Mouse (Mus musculus) stomach, embryonic 14.5 days (tissue): Measurements from ENCODE around the gene Enpp6. TPM values are rescaled to one million over a fixed set of nuclear protein-coding genes. Genes with fewer than 3 reads are reported as not detected.

Source experiments
- ATAC-seq: fragments of 200-750 bp; cut with Nextera tagmentation; 2 replicates; pipeline ENCODE4 v1.8.0; 2017; ENCODE audit warnings: low read depth, moderate TSS enrichment; ENCODE audit not compliant: insufficient number of reproducible peaks, insufficient read depth, low FRiP score
- H3K27ac ChIP-seq: fragments of 300-500 bp; sonication (generic); 2 replicates; pipeline ENCODE4 v1.5.1; 2014; ENCODE audit warnings: mild to moderate bottlenecking, low read length, moderate library complexity, mixed read lengths
- H3K27me3 ChIP-seq: fragments of 300-500 bp; sonication (generic); 2 replicates; pipeline ENCODE4 v1.6.1; 2014; ENCODE audit warnings: low read length, control low read depth, mixed read lengths; ENCODE audit not compliant: control insufficient read depth, insufficient read depth
- H3K36me3 ChIP-seq: fragments of 300-500 bp; sonication (generic); 2 replicates; pipeline ENCODE4 v1.6.1; 2014; ENCODE audit warnings: mild to moderate bottlenecking, control low read depth, low read length, moderate library complexity, mixed read lengths; ENCODE audit not compliant: control insufficient read depth, insufficient read depth
- H3K4me1 ChIP-seq: fragments of 300-500 bp; sonication (generic); 2 replicates; pipeline ENCODE4 v1.6.1; 2014; ENCODE audit warnings: low read length, control low read depth, mixed read lengths; ENCODE audit not compliant: control insufficient read depth, insufficient read depth
- H3K4me2 ChIP-seq: fragments of 300-500 bp; sonication (generic); replicated peaks from 2 replicates; pipeline ENCODE4 v1.6.1; 2014; ENCODE audit warnings: low read depth, low read length, control low read depth
- H3K4me3 ChIP-seq: fragments of 300-500 bp; sonication (generic); 2 replicates; pipeline ENCODE4 v1.5.1; 2014; ENCODE audit warnings: low read depth, low read length, control low read depth
- H3K9ac ChIP-seq: fragments of 300-500 bp; sonication (generic); replicated peaks from 2 replicates; pipeline ENCODE4 v1.6.1; 2014; ENCODE audit warnings: low read depth, mild to moderate bottlenecking, control low read depth, low read length, moderate library complexity, mixed read lengths
- H3K9me3 ChIP-seq: fragments of 300-500 bp; sonication (generic); 2 replicates; pipeline ENCODE4 v1.6.1; 2016; ENCODE audit warnings: low read depth, low read length, control low read depth; ENCODE audit not compliant: control insufficient read depth
- WGBS: fragments of 180-500 bp; shearing (Covaris S2); extraction: QIAGEN DNeasy Blood & Tissue Kit; methylation state at CpG from one replicate; pipeline ENCODE4 v1.1.7; 2014; 5-methylcytosine and 5-hydroxymethylcytosine counted together
- polyA plus RNA-seq: library from polyadenylated mRNA; unstranded; fragments of >200 nt; fragmentation: Nextera tagmentation; extraction: Ambion mirVana; gene quantifications from 2 replicates; pipeline ENCODE4 v1.2.1, GENCODE M21; 2014

Enpp6 gene
- polyA plus RNA-seq, 1 experiment from 2014 or later: 0.30 TPM

GRCm38 (mm10) chr8:47090021-47090420, 103.3 kb downstream of the Enpp6 start:
- Histone ChIP-seq H3K4me2 (no peak overlapping the region), H3K27ac (no peak overlapping the region), H3K36me3 (no peaks in the 10 kb centered on the region), H3K9ac (no peak overlapping the region), H3K4me3 (no peak overlapping the region), H3K9me3 (no peaks in the 10 kb centered on the region), H3K4me1 (no peaks in the 10 kb centered on the region), H3K27me3 (no peaks in the 10 kb centered on the region)
- 53% methylated on average over 8 of the region's 8 CpGs for WGBS
- no peak for ATAC-seq

DNA sequence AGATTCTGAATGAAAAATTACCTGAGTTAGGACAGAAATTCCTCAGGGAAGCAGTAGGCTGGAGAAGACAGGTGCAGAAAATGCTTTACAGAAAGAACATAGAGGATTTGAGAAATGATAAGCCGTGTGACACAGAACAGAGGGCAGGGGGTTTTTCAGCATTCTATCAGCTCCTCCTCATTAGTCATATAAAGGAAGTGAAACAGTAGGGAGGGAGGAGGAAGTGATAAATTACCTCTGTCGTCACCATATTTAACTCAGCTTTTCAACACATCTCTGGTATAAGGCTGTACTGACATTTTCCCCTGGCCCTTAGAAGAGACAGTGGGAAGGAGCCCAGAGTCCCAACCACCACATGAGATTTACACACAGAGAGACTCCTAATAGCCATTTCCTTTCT, 118.9 kb downstream of the Enpp6 start:
- WGBS: 48% methylated on average over 2 of the region's 2 CpGs

DNA sequence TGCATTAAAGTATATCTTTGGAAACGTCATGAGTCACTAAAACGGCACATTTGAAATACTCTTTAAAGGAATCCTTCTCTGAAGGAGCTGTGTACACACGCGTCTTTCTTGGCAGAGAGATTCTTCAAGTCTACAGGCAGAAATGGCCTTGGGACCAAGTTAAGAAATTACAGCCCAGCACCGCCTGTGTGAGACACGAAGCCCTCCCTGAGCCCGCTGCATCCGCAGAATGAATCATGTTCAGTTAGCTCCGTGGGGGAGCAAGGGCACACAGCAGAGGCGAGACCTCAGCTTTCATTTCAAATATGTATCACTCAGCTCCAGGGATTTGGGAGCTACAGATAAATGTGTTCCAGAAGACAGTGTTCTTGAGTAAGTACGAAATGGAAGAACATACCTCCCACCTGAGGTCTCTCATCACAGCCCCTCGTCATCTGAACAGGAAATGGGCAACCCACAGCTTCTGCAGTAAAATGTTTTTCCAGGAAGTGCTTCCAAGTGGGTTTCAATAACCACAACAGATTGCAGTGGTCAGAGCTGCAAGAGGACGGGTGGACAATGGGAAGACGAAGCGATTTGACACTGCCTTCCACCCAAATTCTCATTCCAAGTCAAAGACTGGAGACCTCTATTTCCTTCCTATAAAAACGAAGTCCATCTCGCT, 127.6 kb downstream of the Enpp6 start:
- ATAC-seq: no peak
- Histone ChIP-seq H3K27ac (no peak overlapping the region), H3K4me2 (no peak overlapping the region), H3K4me3 (no peak overlapping the region), H3K27me3 (no peaks in the 10 kb centered on the region), H3K9me3 (no peaks in the 10 kb centered on the region), H3K36me3 (no peaks in the 10 kb centered on the region), H3K9ac (no peak overlapping the region), H3K4me1 (0 out of 2 replicates have a peak, but pooled peaks cover 2% of the 10 kb centered on the region)
- 71% methylated on average over 17 of the region's 17 CpGs for WGBS

More for the DNA sequence above, 118.9 kb downstream of the Enpp6 start:
- Histone ChIP-seq H3K4me1 (no peaks in the 10 kb centered on the region), H3K27me3 (no peaks in the 10 kb centered on the region), H3K9me3 (no peaks in the 10 kb centered on the region), H3K4me3 (no peak overlapping the region), H3K9ac (no peak overlapping the region), H3K4me2 (no peak overlapping the region), H3K27ac (no peak overlapping the region), H3K36me3 (no peaks in the 10 kb centered on the region)
- ATAC-seq: no peak

DNA sequence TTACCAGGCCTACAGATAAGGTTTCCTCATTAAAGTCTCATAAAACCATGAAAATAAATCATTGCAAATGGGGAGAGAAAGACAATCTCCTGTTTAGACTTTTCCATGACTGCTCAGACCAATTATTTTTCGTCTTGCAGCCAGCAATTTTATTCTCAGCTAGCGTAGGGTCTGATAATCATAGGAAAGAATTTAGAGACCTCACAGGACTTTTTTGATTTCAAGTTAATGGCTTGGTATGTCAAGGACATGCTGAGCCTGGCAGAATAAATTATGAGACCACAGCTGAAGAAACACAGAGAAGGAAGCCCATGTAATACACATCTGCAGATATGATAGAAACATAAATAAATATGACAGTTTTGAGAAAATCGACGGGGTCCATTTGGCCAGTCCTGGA, 130.6 kb downstream of the Enpp6 start:
- H3K9ac ChIP-seq: no peak overlapping the region
- H3K36me3 ChIP-seq: no peaks in the 10 kb centered on the region
- no peak overlapping the region for H3K4me3 ChIP-seq
- H3K27ac ChIP-seq: no peak overlapping the region
- H3K27me3 ChIP-seq: no peaks in the 10 kb centered on the region
- no peak overlapping the region for H3K4me2 ChIP-seq
- 43% methylated on average over 4 of the region's 4 CpGs for WGBS
- no peak for ATAC-seq
- 0 out of 2 replicates have a peak, but pooled peaks cover 2% of the 10 kb centered on the region for H3K4me1 ChIP-seq
- no peaks in the 10 kb centered on the region for H3K9me3 ChIP-seq

DNA sequence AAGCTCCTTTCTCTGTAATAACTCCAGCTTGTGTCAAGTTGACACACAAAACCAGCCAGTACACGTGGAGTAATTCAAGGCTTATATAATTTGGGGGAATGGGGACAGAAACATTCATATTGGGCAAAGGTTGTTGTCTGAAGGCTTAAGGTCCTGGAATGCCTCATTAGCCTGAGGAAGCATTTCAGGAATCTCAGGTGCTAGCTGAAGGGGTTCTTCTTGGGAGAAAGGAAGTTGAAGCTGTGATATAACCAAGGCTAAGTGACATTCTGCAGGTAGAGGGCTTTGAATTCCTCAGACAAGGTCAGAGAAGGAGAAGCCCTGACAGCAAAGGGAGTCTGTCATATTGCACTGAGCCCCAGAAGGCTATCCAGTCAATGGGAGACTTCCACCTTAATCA, 133.2 kb downstream of the Enpp6 start:
- Histone ChIP-seq H3K4me3 (no peak overlapping the region), H3K36me3 (no peaks in the 10 kb centered on the region), H3K4me1 (0 out of 2 replicates have a peak, but pooled peaks cover 2% of the 10 kb centered on the region), H3K27ac (no peak overlapping the region), H3K4me2 (no peak overlapping the region), H3K9ac (no peak overlapping the region), H3K27me3 (no peaks in the 10 kb centered on the region), H3K9me3 (no peaks in the 10 kb centered on the region)
- WGBS: 66% methylated on average over 1 of the region's 1 CpGs
- ATAC-seq: no peak

GRCm38 (mm10) chr8:47128859-47129258, 142.2 kb downstream of the Enpp6 start:
- Histone ChIP-seq H3K9me3 (no peaks in the 10 kb centered on the region), H3K36me3 (no peaks in the 10 kb centered on the region), H3K4me3 (no peak overlapping the region), H3K9ac (no peak overlapping the region), H3K4me1 (no peaks in the 10 kb centered on the region), H3K27ac (no peak overlapping the region), H3K4me2 (no peak overlapping the region), H3K27me3 (no peaks in the 10 kb centered on the region)
- ATAC-seq: no peak
- 100% methylated on average over 1 of the region's 1 CpGs for WGBS

DNA sequence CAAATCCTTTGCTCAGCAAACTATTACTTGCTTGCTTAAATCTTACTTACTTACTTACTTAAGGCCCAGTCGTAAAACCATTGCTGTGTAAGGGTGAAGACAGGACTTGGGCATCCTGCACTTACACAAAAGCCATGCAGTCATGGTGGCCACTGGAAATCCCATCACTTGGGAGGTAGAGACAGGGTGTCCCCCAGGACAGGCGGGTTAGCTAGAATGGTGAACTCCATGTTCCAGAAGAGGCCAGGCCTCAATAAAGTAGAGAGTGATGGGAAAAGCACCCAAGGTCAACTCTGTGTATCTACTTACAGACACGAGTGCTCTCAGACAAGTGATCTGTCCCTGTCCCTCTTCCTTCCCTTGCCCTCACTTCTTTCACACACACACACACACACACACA, 146.7 kb downstream of the Enpp6 start:
- H3K27ac ChIP-seq: no peak overlapping the region
- no peaks in the 10 kb centered on the region for H3K36me3 ChIP-seq
- no peak overlapping the region for H3K4me3 ChIP-seq
- ATAC-seq: no peak
- 0 out of 2 replicates have a peak, but pooled peaks cover 3% of the 10 kb centered on the region for H3K4me1 ChIP-seq
- no peak overlapping the region for H3K4me2 ChIP-seq
- 83% methylated on average over 3 of the region's 3 CpGs for WGBS
- H3K9me3 ChIP-seq: no peaks in the 10 kb centered on the region
- no peaks in the 10 kb centered on the region for H3K27me3 ChIP-seq
- no peak overlapping the region for H3K9ac ChIP-seq

GRCm38 (mm10) chr8:47134736-47135135, 148.0 kb downstream of the Enpp6 start:
- H3K27ac ChIP-seq: no peak overlapping the region
- peak overlapping the region; percentile 40; the same call in 1 of the 2 replicates for H3K4me2 ChIP-seq
- no peaks in the 10 kb centered on the region for H3K27me3 ChIP-seq
- no peaks in the 10 kb centered on the region for H3K9me3 ChIP-seq
- 0 out of 2 replicates have a peak, but pooled peaks cover 3% of the 10 kb centered on the region for H3K4me1 ChIP-seq
- 37% methylated on average over 11 of the region's 11 CpGs for WGBS
- ATAC-seq: no peak
- no peaks in the 10 kb centered on the region for H3K36me3 ChIP-seq
- H3K9ac ChIP-seq: no peak overlapping the region
- H3K4me3 ChIP-seq: no peak overlapping the region

DNA sequence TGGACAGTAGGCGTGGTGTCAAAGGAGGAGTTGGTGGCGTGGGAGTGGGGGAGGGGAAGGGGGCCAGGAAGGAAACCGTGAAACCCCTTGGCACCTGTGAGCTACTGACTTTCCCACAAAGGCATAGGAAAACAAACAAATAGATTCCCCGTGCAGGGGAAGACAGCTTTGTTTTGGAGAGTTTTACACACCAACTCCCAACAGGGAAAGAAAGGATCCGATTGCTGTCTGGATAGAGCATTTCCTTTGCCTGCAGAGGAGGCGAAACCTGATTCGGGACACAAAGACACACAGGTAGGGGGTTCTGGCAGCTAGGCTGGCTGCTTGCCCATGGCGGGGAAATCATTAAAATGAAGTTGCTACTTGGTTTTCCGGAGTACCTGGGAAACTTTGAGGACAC, 148.9 kb downstream of the Enpp6 start:
- Histone ChIP-seq H3K4me1 (0 out of 2 replicates have a peak, but pooled peaks cover 3% of the 10 kb centered on the region), H3K36me3 (no peaks in the 10 kb centered on the region), H3K9me3 (no peaks in the 10 kb centered on the region), H3K27ac (no peak overlapping the region), H3K4me3 (peak overlapping the region; percentile 17; the same call in 1 of the 2 replicates), H3K4me2 (peak overlapping the region; percentile 40), H3K9ac (no peak overlapping the region), H3K27me3 (no peaks in the 10 kb centered on the region)
- peak; percentile 2; the same call in 1 of the 2 replicates for ATAC-seq
- 10% methylated on average over 9 of the region's 9 CpGs for WGBS
